20 mouse cellular contexts compared by ENCODE assay signal in the genomic region with DNA sequence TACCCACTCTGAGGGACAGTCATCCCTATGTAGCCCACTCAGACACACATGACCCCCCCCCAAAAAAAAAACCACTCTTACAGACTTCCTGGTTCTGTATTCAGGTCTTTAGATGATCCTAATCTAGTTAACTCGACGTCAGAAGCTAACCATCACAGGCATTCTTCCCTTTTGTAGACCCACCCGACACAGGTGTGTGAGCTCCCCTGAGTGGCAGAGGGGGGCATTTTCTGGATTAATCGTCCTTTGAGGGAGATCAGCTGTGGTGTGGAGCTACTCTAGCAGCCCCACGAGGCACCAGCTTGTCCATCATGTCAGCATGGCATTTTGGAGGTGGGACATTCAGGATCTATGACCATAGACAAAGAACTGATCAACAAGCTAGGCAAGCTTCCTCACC. TPM values are rescaled to one million over a fixed set of nuclear protein-coding genes. Genes with fewer than 3 reads are reported as not detected.
DNase-seq lines count a peak whose midpoint lies in the region; ATAC-seq lines count a peak whose summit lies in the region.
"Had no signal": no experiment of that assay in that cellular context is flagged by ENCODE, and none has a peak within 500 bp of the region (broad histone marks: within the 10 kb centered on the region; RNA-seq: fewer than 3 reads in every experiment).

No protein-coding gene starts in this region.

- no peak overlapping the region for H3K4me2 ChIP-seq in midbrain, embryonic 11.5 days
- H3K4me2 ChIP-seq in midbrain, embryonic 14.5 days (ENCODE audit: low read length), result no peak overlapping the region
- H3K4me2 ChIP-seq in kidney, embryonic 15.5 days, result no peak overlapping the region
- H3K4me2 ChIP-seq: embryonic facial prominence, embryonic 13.5 days; forebrain, embryonic 12.5 days; heart, embryonic 11.5 days; heart, embryonic 15.5 days; hindbrain, embryonic 13.5 days had no signal

- no peak overlapping the region for H3K9ac ChIP-seq in midbrain, embryonic 11.5 days (ENCODE audit: low read length)
- no peak overlapping the region for H3K9ac ChIP-seq in midbrain, embryonic 14.5 days (replicated peaks; ENCODE audit: low read length)
- no peak overlapping the region for H3K9ac ChIP-seq in kidney, embryonic 15.5 days
- H3K9ac ChIP-seq: embryonic facial prominence, embryonic 13.5 days; forebrain, embryonic 12.5 days; heart, embryonic 15.5 days; hindbrain, embryonic 13.5 days had no signal

- WGBS in midbrain, embryonic 11.5 days, result 88% methylated on average over 5 of the region's 5 CpGs
- 83% methylated on average over 5 of the region's 5 CpGs for WGBS in midbrain, embryonic 14.5 days
- WGBS in kidney, embryonic 15.5 days, result 77% methylated on average over 5 of the region's 5 CpGs

- no peak overlapping the region for H3K27ac ChIP-seq in midbrain, embryonic 11.5 days (ENCODE audit: low read depth, low read length)
- no peak overlapping the region for H3K27ac ChIP-seq in midbrain, embryonic 14.5 days (replicated peaks; ENCODE audit: low read depth, low read length)
- H3K27ac ChIP-seq in kidney, embryonic 15.5 days, result no peak overlapping the region
- H3K27ac ChIP-seq: embryonic facial prominence, embryonic 13.5 days; forebrain, embryonic 12.5 days; heart, adult 2 months; heart, embryonic 15.5 days; hindbrain, embryonic 13.5 days had no signal

- H3K4me3 ChIP-seq in midbrain, embryonic 11.5 days (ENCODE audit: low read depth, low read length), result no peak overlapping the region
- H3K4me3 ChIP-seq in midbrain, embryonic 14.5 days (replicated peaks; ENCODE audit: low read depth, low read length), result no peak overlapping the region
- no peak overlapping the region for H3K4me3 ChIP-seq in kidney, embryonic 15.5 days (replicated peaks)
- H3K4me3 ChIP-seq: embryonic facial prominence, embryonic 13.5 days; forebrain, embryonic 12.5 days; heart, adult 2 months; heart, embryonic 15.5 days; hindbrain, embryonic 13.5 days had no signal

- no peak for ATAC-seq in midbrain, embryonic 11.5 days (ENCODE audit: low FRiP score)
- no peak for ATAC-seq in midbrain, embryonic 14.5 days (ENCODE audit: low FRiP score, low TSS enrichment)
- no peak for ATAC-seq in kidney, embryonic 15.5 days (replicated peaks; ENCODE audit: low FRiP score)
- ATAC-seq: forebrain, embryonic 16.5 days had no signal

- H3K9me3 ChIP-seq in midbrain, embryonic 11.5 days (ENCODE audit: control insufficient read depth, low read length), result no peaks in the 10 kb centered on the region
- H3K9me3 ChIP-seq in midbrain, embryonic 14.5 days (ENCODE audit: control insufficient read depth, low read length), result no peaks in the 10 kb centered on the region; the same call in 1 of the 2 replicates
- no peaks in the 10 kb centered on the region for H3K9me3 ChIP-seq in kidney, embryonic 15.5 days (replicated peaks)
- H3K9me3 ChIP-seq: embryonic facial prominence, embryonic 13.5 days; forebrain, embryonic 12.5 days had no signal

- no peaks in the 10 kb centered on the region for H3K36me3 ChIP-seq in midbrain, embryonic 11.5 days (ENCODE audit: control insufficient read depth, insufficient read depth, low read length)
- H3K36me3 ChIP-seq in midbrain, embryonic 14.5 days (ENCODE audit: control insufficient read depth, insufficient read depth, low read length), result no peaks in the 10 kb centered on the region
- no peaks in the 10 kb centered on the region for H3K36me3 ChIP-seq in kidney, embryonic 15.5 days
- H3K36me3 ChIP-seq: embryonic facial prominence, embryonic 13.5 days; forebrain, embryonic 12.5 days; heart, embryonic 15.5 days; hindbrain, embryonic 13.5 days had no signal

- H3K4me1 ChIP-seq in midbrain, embryonic 11.5 days (ENCODE audit: control insufficient read depth, insufficient read depth, low read length), result no peaks in the 10 kb centered on the region
- H3K4me1 ChIP-seq in midbrain, embryonic 14.5 days (ENCODE audit: control insufficient read depth, insufficient read depth, low read length), result no peaks in the 10 kb centered on the region
- no peaks in the 10 kb centered on the region for H3K4me1 ChIP-seq in kidney, embryonic 15.5 days
- H3K4me1 ChIP-seq: embryonic facial prominence, embryonic 13.5 days had no signal

- H3K27me3 ChIP-seq in midbrain, embryonic 11.5 days (ENCODE audit: control insufficient read depth, insufficient read depth, low read length), result no peaks in the 10 kb centered on the region
- H3K27me3 ChIP-seq in midbrain, embryonic 14.5 days (ENCODE audit: control insufficient read depth, insufficient read depth, low read length), result no peaks in the 10 kb centered on the region
- no peaks in the 10 kb centered on the region for H3K27me3 ChIP-seq in kidney, embryonic 15.5 days
- H3K27me3 ChIP-seq: embryonic facial prominence, embryonic 13.5 days; forebrain, embryonic 12.5 days; heart, embryonic 15.5 days; hindbrain, embryonic 13.5 days had no signal

- peak; percentile 14 for DNase-seq in midbrain, embryonic 11.5 days (ENCODE audit: low spot score, missing footprints)
- DNase-seq in midbrain, embryonic 14.5 days, result no peak
- DNase-seq in thymus, postnatal 0 days (ENCODE audit: low spot score), result peak; percentile 68
- DNase-seq in thymus, postnatal 36 days, result peak; percentile 43 to 63
- DNase-seq in adrenal gland, adult (ENCODE audit: inconsistent age in 2 of 2, low spot score in 1 of 2), result no peak
- no peak for DNase-seq in cerebellum, adult 18-20 months
- DNase-seq: adrenal gland, postnatal 10 days; cerebellum, adult 11-12 months; cerebellum, adult 9-11 months; cerebellum, postnatal 36 days; gastrocnemius, postnatal 14 days; heart, adult 2 months; heart, postnatal 14 days had no signal

RNA-seq across cellular contexts. Expression of gene Tlk1, which starts 50.7 kb away (rescaled TPM):
- polyA plus RNA-seq in midbrain, embryonic 11.5 days (2014; fragmentation: Nextera tagmentation; extraction: Ambion mirVana), result 44.6 and 45.2 TPM in 2 replicates
- 23.6 and 27.5 TPM in 2 replicates for polyA plus RNA-seq in midbrain, embryonic 14.5 days (2014; fragmentation: Nextera tagmentation; extraction: Ambion mirVana)
- polyA plus RNA-seq in thymus, postnatal 0 days (2015; fragmentation: Nextera tagmentation; extraction: Ambion mirVana), result 37.0 and 45.3 TPM in 2 replicates
- polyA plus RNA-seq in kidney, embryonic 15.5 days (2015; fragmentation: Nextera tagmentation; extraction: Ambion mirVana), result 27.0 and 29.5 TPM in 2 replicates

Comparison
In these comparisons a context has a peak if more than half of its experiments do, and no peak if none do; other contexts are left out.
1. DNase-seq: peak in midbrain, embryonic 11.5 days (single experiment), thymus, postnatal 0 days (single experiment) and thymus, postnatal 36 days (2 of 2); none in midbrain, embryonic 14.5 days (single experiment), adrenal gland, adult (0 of 2) and cerebellum, adult 18-20 months (0 of 2).